Mouse (Mus musculus) urinary bladder, postnatal 36 days (tissue): ENCODE data around the gene Ushbp1.
"Not testable (repeated sequence)": the region's sequence is repeated elsewhere in the genome, so short reads cannot be mapped to it uniquely, and the experiment has no call there.

Experiments used
- DNase-seq, 2 experiments: peaks; one replicate each; pipeline ENCODE4 v3.0.0; 2022; ENCODE audit warnings: low spot score in 2 of 2, mixed read lengths in 1 of 2

Gene Ushbp1

GRCm38 (mm10) chr8:71370711-71371235 lies 24.8 kb downstream of the Ushbp1 start:
- no peak for DNase-seq

DNA sequence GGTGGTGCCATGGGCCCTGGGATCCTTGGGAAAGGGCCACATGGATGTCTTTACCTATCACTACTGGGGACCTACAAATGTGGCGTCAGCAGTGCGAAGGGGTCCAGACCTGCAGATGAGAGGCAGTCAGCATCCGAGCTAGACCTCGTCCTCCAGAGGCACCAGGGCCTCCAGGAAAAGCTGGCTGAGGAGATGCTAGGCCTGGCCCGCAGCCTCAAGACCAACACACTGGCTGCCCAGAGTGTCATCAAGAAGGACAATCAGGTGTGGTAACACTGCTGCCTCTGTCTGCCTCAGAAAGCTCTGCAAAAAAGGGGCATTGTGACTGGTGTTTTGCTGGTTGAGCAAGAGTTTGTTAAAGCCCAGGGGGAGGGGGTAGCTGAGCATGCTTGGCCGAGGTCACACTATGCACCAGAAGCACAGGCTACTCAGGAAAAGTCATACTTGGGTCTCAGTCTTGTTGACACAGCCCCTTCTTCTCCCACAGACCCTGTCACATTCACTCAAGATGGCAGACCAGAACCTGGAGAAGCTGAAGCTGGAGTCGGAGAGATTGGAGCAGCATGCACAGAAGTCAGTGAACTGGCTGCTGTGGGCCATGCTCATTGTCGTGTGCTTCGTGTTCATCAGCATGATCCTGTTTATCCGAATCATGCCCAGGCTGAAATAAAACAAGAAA lies 26.4 kb downstream of the Ushbp1 start:
- DNase-seq, result no peak

DNA sequence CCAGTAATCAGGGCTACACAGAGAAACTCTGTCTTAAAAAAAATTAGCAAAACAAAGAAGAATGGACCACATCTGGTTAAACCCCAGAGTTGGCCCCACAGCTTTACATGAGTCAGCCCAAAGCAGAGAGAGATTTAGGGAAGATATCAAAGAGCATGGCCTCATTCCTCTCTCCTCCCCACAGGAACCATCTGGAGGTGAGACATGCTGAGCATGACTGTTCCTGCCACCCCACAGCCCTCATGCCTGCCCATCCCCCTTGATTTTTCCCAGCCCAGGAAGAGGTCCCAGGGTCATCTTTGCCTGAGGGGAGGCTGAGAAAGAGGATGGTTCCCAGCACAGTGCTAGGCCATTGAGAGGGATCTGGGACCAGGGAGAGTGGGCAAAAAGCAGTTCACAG lies 27.2 kb downstream of the Ushbp1 start:
- DNase-seq, result no peak

- DNase-seq, result no peak
Measured at GRCm38 (mm10) chr8:71367529-71368176, 27.9 kb downstream of the Ushbp1 start.

- peak; percentile 90 to 92 for DNase-seq
Measured at GRCm38 (mm10) chr8:71366771-71367528, 28.7 kb downstream of the Ushbp1 start, which contains the start of gene Use1. TSS of gene Use1 (plus strand) at chr8:71366848.

DNA sequence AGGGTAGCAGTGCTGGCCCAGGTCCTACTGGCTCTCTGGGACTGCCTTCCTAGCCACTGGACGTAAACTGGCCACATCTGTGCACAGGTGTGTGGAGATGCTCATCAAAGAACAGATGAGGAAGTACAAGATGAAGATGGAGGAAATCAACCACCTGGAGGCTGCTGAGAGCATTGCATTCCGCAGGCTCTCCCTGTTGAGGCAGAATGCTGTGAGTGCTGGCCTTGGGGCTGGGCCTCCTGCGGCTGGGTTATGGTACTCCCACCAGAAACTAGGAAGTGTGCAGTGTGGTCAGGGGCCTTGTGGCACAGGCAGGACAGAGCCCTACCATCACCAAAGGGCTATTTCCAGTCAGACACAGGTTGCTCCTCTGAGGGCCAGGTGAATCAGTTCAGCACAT lies 37.6 kb downstream of the Ushbp1 start:
- DNase-seq, result no peak

DNA sequence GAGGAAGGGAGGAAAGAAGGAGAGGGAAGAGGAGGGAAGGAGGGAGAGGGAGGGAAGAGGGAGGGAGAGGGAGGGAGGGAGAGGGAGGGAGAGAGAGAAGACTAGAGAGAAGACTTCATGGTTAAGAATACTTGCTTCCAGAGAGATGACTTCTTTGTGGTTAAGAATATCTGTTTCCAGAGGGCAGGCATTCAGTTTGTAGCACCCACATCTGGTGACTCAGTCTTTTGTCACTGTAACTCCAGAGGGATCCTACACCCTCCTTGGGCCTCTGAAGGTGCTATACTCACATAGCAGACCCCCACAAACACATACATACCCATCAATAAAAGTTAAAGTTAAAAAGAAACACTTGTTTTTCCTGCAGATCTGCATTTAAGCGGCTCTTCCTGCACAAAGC lies 44.1 kb downstream of the Ushbp1 start:
- no peak for DNase-seq

DNA sequence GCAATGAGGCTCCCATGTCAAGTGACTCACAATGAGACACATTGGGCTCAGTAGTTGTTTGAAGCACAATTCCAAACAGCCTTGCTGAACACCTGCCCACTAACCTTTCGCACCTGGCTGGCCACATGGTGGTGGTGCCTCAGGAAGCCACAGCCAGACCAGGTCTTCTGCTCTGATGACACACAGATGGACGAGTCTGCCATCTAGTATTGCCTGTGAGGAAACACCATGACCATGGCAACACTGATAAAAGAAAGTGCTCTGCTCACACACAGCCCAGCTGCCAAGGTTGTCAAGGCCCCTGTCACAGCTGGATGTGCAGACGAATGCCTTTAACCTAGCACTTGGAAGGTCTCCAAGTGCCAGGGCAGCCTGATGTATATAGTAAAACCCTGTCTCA lies 44.5 kb downstream of the Ushbp1 start:
- no peak for DNase-seq

DNA sequence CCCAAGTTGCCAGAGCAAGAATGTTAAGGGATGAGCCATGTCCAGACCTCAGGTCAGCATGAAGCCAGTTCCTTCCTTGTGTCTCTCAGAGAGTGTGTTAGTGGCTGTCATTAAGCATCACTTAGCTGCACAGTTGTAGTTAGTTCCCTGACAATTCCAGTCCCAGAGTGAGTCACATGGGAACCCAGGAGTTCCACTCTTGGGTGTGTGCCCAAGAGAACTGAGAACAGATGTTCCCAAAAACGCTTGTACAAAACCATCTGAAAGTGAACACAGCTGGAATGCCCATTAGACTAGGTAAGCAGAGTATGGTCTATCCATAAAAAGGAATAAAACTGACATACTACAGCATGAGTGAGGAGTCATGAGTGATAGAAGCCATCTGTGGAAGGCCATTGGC lies 49.0 kb downstream of the Ushbp1 start:
- no peak for DNase-seq

DNA sequence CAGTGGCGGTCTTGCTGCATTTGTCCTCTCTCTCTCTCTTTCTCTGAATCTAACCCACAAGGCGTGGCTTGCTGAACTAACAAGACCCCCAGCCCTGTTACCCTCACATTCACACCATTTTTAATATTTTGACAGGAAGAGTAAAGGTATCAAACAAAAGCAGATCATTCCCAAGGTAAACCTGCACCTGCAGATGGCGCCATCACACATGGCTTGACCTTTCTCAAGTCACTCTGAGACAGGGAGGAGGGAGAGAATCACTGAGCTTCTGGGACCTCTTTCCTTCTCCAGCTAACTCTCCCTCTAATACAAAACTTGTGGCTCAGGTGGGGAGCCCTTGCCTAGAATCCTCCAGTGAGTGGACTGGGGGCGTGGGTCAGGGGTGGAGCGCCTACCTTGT lies 55.0 kb downstream of the Ushbp1 start:
- DNase-seq, result no peak

DNA sequence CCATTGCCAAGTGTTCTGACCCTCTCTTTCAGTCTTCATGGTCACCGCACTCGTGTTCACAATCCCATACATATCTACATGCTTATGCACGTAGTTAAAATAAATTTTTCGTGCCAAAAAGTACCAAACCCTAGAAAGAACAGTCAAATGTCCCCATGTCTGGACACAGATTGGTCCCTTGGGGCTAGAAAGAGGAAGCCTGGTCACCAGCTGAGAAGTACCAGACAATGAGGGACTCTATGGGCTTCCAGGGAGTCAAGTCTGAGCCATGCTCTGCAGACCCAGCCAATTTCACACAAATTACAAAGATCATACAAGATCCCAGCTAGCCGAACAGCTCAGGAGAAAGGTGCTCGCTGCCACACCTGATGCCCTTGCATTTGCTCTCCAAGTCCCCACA lies 57.8 kb downstream of the Ushbp1 start:
- DNase-seq, result not testable (repeated sequence)
